Mouse (Mus musculus): ENCODE data around the gene Enthd1. TPM values are rescaled to one million over a fixed set of nuclear protein-coding genes. Genes with fewer than 3 reads are reported as not detected.

Enthd1 gene
- total and polyA plus RNA-seq, 3 experiments = 0.16 TPM; not detected in 2

GRCm38 (mm10) chr15:80576415-80576994, 11.5 kb upstream of the Enthd1 start:
- Histone ChIP-seq H3K4me3 (ENCODE audit: low read depth, low read length) (no peak overlapping the region), H3K36me3 (replicated peaks) (no peaks in the 10 kb centered on the region), H3K27me3 (ENCODE audit: insufficient read depth, low read length) (peaks cover 13% of the 10 kb centered on the region), H3K4me1 (ENCODE audit: insufficient read depth, low read depth, low read length) (no peaks in the 10 kb centered on the region), H3K9me3 (replicated peaks) (no peaks in the 10 kb centered on the region)
- TF ChIP-seq TAL1 (conservative IDR thresholded peaks at IDR 0.05; ENCODE audit: low read depth, low read length) (no peak), GATA1 (IDR thresholded peaks at IDR 0.05; ENCODE audit: borderline replicate concordance, low read length) (no peak), CTCF (IDR thresholded peaks at IDR 0.05; ENCODE audit: low read depth, low read length) (no peak), POLR2AphosphoS5 (IDR thresholded peaks at IDR 0.05; ENCODE audit: insufficient replicate concordance, low read depth, low read length) (no peak), GATA2 (IDR thresholded peaks at IDR 0.05; ENCODE audit: borderline replicate concordance, low read depth, low read length) (no peak)
- DNase-seq (ENCODE audit: low spot score) (no peak), ATAC-seq (ENCODE audit: extremely low read depth, insufficient number of reproducible peaks, low FRiP score, poor library complexity, severe bottlenecking) (no peak)

- Histone ChIP-seq H3K4me3 (ENCODE audit: low read depth, low read length) (no peak overlapping the region), H3K27me3 (ENCODE audit: insufficient read depth, low read length) (peaks cover 10% of the 10 kb centered on the region), H3K36me3 (replicated peaks) (no peaks in the 10 kb centered on the region), H3K4me1 (ENCODE audit: insufficient read depth, low read depth, low read length) (no peaks in the 10 kb centered on the region), H3K9me3 (replicated peaks) (no peaks in the 10 kb centered on the region)
- no peak for ATAC-seq (ENCODE audit: extremely low read depth, insufficient number of reproducible peaks, low FRiP score, poor library complexity, severe bottlenecking)
- DNase-seq (ENCODE audit: low spot score) = no peak
- TF ChIP-seq GATA1 (IDR thresholded peaks at IDR 0.05; ENCODE audit: borderline replicate concordance, low read length) = no peak
- TF ChIP-seq POLR2AphosphoS5 (IDR thresholded peaks at IDR 0.05; ENCODE audit: insufficient replicate concordance, low read depth, low read length) = no peak
- TF ChIP-seq GATA2 (IDR thresholded peaks at IDR 0.05; ENCODE audit: borderline replicate concordance, low read depth, low read length) = no peak
Measured at GRCm38 (mm10) chr15:80575817-80576370, 10.9 kb upstream of the Enthd1 start.

GRCm38 (mm10) chr15:80574211-80575040, 9.5 kb upstream of the Enthd1 start:
- H3K27me3 ChIP-seq (ENCODE audit: insufficient read depth, low read length) = peaks cover 16% of the 10 kb centered on the region
- no peak for TF ChIP-seq POLR2AphosphoS5 (IDR thresholded peaks at IDR 0.05; ENCODE audit: insufficient replicate concordance, low read depth, low read length)
- TF ChIP-seq GATA1 (IDR thresholded peaks at IDR 0.05; ENCODE audit: borderline replicate concordance, low read length) = no peak
- no peak for TF ChIP-seq TAL1 (conservative IDR thresholded peaks at IDR 0.05; ENCODE audit: low read depth, low read length)
- H3K36me3 ChIP-seq (replicated peaks) = no peaks in the 10 kb centered on the region
- DNase-seq (ENCODE audit: low spot score) (no peak), ATAC-seq (ENCODE audit: extremely low read depth, insufficient number of reproducible peaks, low FRiP score, poor library complexity, severe bottlenecking) (no peak)
- no peaks in the 10 kb centered on the region for H3K9me3 ChIP-seq (replicated peaks)
- H3K4me1 ChIP-seq (ENCODE audit: insufficient read depth, low read depth, low read length) = no peaks in the 10 kb centered on the region
- no peak overlapping the region for H3K4me3 ChIP-seq (ENCODE audit: low read depth, low read length)

GRCm38 (mm10) chr15:80572811-80573520, 8.0 kb upstream of the Enthd1 start:
- TF ChIP-seq CTCF (IDR thresholded peaks at IDR 0.05; ENCODE audit: low read depth, low read length) = no peak
- TF ChIP-seq POLR2AphosphoS5 (IDR thresholded peaks at IDR 0.05; ENCODE audit: insufficient replicate concordance, low read depth, low read length) = no peak
- no peak for TF ChIP-seq TAL1 (conservative IDR thresholded peaks at IDR 0.05; ENCODE audit: low read depth, low read length)
- TF ChIP-seq GATA1 (IDR thresholded peaks at IDR 0.05; ENCODE audit: borderline replicate concordance, low read length) = no peak
- TF ChIP-seq GATA2 (IDR thresholded peaks at IDR 0.05; ENCODE audit: borderline replicate concordance, low read depth, low read length) = no peak
- ATAC-seq (ENCODE audit: extremely low read depth, insufficient number of reproducible peaks, low FRiP score, poor library complexity, severe bottlenecking) = no peak
- no peaks in the 10 kb centered on the region for H3K9me3 ChIP-seq (replicated peaks)
- DNase-seq (ENCODE audit: low spot score) = no peak
- H3K4me3 ChIP-seq (ENCODE audit: low read depth, low read length) = no peak overlapping the region
- H3K36me3 ChIP-seq (replicated peaks) = no peaks in the 10 kb centered on the region
- H3K4me1 ChIP-seq (ENCODE audit: insufficient read depth, low read depth, low read length) = no peaks in the 10 kb centered on the region
- peaks cover 15% of the 10 kb centered on the region for H3K27me3 ChIP-seq (ENCODE audit: insufficient read depth, low read length)

- Histone ChIP-seq H3K4me3 (ENCODE audit: low read depth, low read length) (no peak within 1 kb of the TSS), H3K27me3 (ENCODE audit: insufficient read depth, low read length) (peaks cover 17% of the 10 kb centered on the region), H3K9me3 (replicated peaks) (no peaks in the 10 kb centered on the region), H3K4me1 (ENCODE audit: insufficient read depth, low read depth, low read length) (no peaks in the 10 kb centered on the region), H3K36me3 (replicated peaks) (no peaks in the 10 kb centered on the region)
- DNase-seq (ENCODE audit: low spot score) (no peak), ATAC-seq (ENCODE audit: extremely low read depth, insufficient number of reproducible peaks, low FRiP score, poor library complexity, severe bottlenecking) (no peak)
- TF ChIP-seq GATA1 (IDR thresholded peaks at IDR 0.05; ENCODE audit: borderline replicate concordance, low read length) (no peak), POLR2AphosphoS5 (IDR thresholded peaks at IDR 0.05; ENCODE audit: insufficient replicate concordance, low read depth, low read length) (no peak), CTCF (IDR thresholded peaks at IDR 0.05; ENCODE audit: low read depth, low read length) (no peak), TAL1 (conservative IDR thresholded peaks at IDR 0.05; ENCODE audit: low read depth, low read length) (no peak), GATA2 (IDR thresholded peaks at IDR 0.05; ENCODE audit: borderline replicate concordance, low read depth, low read length) (no peak)
Measured at GRCm38 (mm10) chr15:80572291-80572690, 7.3 kb upstream of the Enthd1 start, which contains the start of gene Grap2. Gene Grap2, plus strand, starts transcription at chr15:80572594.

GRCm38 (mm10) chr15:80571611-80572010, 6.7 kb upstream of the Enthd1 start:
- Histone ChIP-seq H3K27me3 (ENCODE audit: insufficient read depth, low read length) (peaks cover 20% of the 10 kb centered on the region), H3K9me3 (replicated peaks) (no peaks in the 10 kb centered on the region), H3K36me3 (replicated peaks) (no peaks in the 10 kb centered on the region), H3K4me1 (ENCODE audit: insufficient read depth, low read depth, low read length) (no peaks in the 10 kb centered on the region), H3K4me3 (ENCODE audit: low read depth, low read length) (no peak overlapping the region)
- ATAC-seq (ENCODE audit: extremely low read depth, insufficient number of reproducible peaks, low FRiP score, poor library complexity, severe bottlenecking) (no peak), DNase-seq (ENCODE audit: low spot score) (no peak)
- TF ChIP-seq GATA2 (IDR thresholded peaks at IDR 0.05; ENCODE audit: borderline replicate concordance, low read depth, low read length) = no peak
- no peak for TF ChIP-seq POLR2AphosphoS5 (IDR thresholded peaks at IDR 0.05; ENCODE audit: insufficient replicate concordance, low read depth, low read length)
- TF ChIP-seq CTCF (IDR thresholded peaks at IDR 0.05; ENCODE audit: low read depth, low read length) = no peak
- no peak for TF ChIP-seq TAL1 (conservative IDR thresholded peaks at IDR 0.05; ENCODE audit: low read depth, low read length)
- TF ChIP-seq GATA1 (IDR thresholded peaks at IDR 0.05; ENCODE audit: borderline replicate concordance, low read length) = no peak
